Mouse (Mus musculus): ENCODE results near the gene Nkapd1. TPM values are rescaled to one million over a fixed set of nuclear protein-coding genes. Genes with fewer than 3 reads are reported as not detected.

The Nkapd1 gene
- total RNA-seq, 2 experiments from 2014 or later = 12.8 to 13.0 TPM

- DNase-seq = no peak
- intact Hi-C loops (cut with DNase I; ENCODE audit: low total_unique reads) = no loop called here
Measured at GRCm38 (mm10) chr9:50561145-50561917, 55.9 kb downstream of the Nkapd1 start, which contains the start of gene Tex12. Tex12 (minus strand) TSS chr9:50561325.

Other genes starting within 250 kb of the Nkapd1 start
- gene Plet1, start 122.9 kb downstream of the Nkapd1 start, total RNA-seq (2021) = not detected
- 10 to 100 TPM; 10.9 to 11.4 TPM for gene Pts, start 88.7 kb downstream of the Nkapd1 start, total RNA-seq (2021)
- under 1 TPM; 0.53 to 0.74 TPM for gene Il18, start 62.6 kb downstream of the Nkapd1 start, total RNA-seq (2021)
- gene Bco2, start 62.3 kb downstream of the Nkapd1 start, total RNA-seq (2021) = under 1 TPM; 0.13 to 0.18 TPM
- not detected for gene Tex12, start 56.1 kb downstream of the Nkapd1 start, total RNA-seq (2021)
- gene Sdhd, start 13.7 kb downstream of the Nkapd1 start, total RNA-seq (2021) = 100 to 1,000 TPM; 334 to 384 TPM
- gene Timm8b, start 13.6 kb downstream of the Nkapd1 start, total RNA-seq (2021) = 100 to 1,000 TPM; 144 to 150 TPM
- under 1 TPM; 0.35 to 0.74 TPM for gene Pih1d2, start 143 bp downstream of the Nkapd1 start, total RNA-seq (2021)
- 100 to 1,000 TPM; 235 to 280 TPM for gene Dlat, start 42.3 kb upstream of the Nkapd1 start, total RNA-seq (2021)
- gene Dixdc1, start 122.1 kb upstream of the Nkapd1 start, total RNA-seq (2021) = 1 to 10 TPM; 3.7 to 4.2 TPM
- gene 2310030G06Rik, start 129.1 kb upstream of the Nkapd1 start, total RNA-seq (2021) = 1 to 10 TPM; 1.7 to 2.5 TPM
- gene Cryab, start 133.9 kb upstream of the Nkapd1 start, total RNA-seq (2021) = 100 to 1,000 TPM; 804 to 989 TPM
- 100 to 1,000 TPM; 130 to 134 TPM for gene Hspb2, start 134.9 kb upstream of the Nkapd1 start, total RNA-seq (2021)
- 1 to 10 TPM; 3.4 to 4.4 TPM for gene Fdxacb1, start 150.8 kb upstream of the Nkapd1 start, total RNA-seq (2021)
- 1 to 10 TPM; 7.1 to 8.6 TPM for gene Alg9, start 157.6 kb upstream of the Nkapd1 start, total RNA-seq (2021)
- gene 1110032A03Rik, start 158.1 kb upstream of the Nkapd1 start, total RNA-seq (2021) = 10 to 100 TPM in 1 of 2 experiments, 1 to 10 TPM in 1; 7.9 to 11.9 TPM
- 1 to 10 TPM; 5.5 to 5.8 TPM for gene Ppp2r1b, start 227.8 kb upstream of the Nkapd1 start, total RNA-seq (2021)